Mouse (Mus musculus) lung, postnatal 14 days (tissue): ENCODE data around the gene Tcf12.
A peak's percentile ranks its signal among the peaks of the same experiment; 100 is the strongest.

Experiments
- DNase-seq: peaks from one replicate; pipeline ENCODE4 v3.0.0; 2021

The Tcf12 gene

DNA sequence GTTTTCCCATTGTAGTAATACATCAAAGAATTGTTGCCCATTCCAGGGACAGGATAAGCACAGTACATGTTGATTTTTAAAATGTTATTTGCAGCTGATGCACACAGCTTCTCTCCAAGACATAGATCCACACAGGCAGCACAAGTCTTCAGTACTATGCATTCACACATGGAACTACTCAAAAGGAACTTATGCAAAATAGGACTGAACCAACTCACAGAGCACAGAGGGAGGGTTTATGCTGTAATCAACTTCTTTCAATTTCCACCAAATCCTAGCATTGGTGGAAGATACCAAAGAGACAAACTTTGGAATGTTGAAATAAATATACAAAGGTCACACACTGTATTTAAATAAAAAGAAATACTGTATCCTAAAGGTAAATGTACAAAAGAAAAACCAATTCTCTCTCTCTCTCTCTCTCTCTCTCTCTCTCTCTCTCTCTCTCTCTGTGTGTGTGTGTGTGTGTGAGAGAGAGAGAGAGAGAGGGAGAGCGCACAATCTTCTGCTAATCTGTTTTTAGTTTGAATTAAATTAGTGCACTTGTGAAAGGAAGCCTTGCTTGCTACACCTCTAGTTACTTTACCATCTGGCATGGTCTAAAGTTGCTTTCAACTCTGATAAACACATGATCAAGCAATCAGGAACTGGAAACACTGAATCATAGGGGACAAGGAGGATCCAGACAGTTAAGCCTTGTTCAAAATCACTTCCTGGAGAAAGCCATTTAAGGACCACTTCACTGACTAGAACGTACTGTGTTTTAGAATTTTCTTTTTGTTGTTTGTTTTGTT, 215.5 kb downstream of the Tcf12 start:
- no peak for DNase-seq

DNA sequence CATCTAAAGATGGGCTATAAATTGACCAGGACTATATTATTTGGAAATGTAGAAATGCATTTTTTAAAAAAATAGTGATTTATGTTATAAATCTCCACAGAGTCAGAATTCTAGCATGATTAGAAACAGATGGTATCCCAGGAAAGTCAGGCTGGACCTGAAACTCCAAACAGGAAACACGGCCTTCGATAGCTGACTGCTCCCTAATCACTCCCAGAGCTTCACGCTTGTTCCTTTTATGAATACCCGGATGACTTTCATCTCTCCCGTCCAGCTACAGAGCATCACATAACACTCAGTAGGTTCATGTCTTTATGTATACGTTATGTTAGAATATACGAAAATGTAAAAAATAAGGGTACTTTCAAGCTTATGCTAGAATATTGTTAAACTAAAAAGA, 216.4 kb downstream of the Tcf12 start:
- no peak for DNase-seq

DNA sequence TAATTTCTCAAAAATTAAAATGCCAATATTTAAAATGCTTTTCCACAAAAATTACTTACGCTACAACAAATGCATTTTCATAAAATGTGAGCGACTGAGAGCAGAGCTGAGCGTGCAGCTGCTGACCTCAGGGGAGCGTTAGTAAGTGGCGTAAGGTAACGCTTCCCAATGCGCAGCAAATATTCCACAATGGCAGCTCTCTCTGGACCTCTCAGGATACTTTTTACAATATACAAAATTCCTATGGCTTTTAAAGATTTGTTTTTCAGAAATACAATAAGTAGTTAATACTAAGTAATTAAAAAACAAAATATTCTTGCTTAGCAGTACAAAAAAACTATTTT, 216.8 kb downstream of the Tcf12 start:
- DNase-seq: no peak

DNA sequence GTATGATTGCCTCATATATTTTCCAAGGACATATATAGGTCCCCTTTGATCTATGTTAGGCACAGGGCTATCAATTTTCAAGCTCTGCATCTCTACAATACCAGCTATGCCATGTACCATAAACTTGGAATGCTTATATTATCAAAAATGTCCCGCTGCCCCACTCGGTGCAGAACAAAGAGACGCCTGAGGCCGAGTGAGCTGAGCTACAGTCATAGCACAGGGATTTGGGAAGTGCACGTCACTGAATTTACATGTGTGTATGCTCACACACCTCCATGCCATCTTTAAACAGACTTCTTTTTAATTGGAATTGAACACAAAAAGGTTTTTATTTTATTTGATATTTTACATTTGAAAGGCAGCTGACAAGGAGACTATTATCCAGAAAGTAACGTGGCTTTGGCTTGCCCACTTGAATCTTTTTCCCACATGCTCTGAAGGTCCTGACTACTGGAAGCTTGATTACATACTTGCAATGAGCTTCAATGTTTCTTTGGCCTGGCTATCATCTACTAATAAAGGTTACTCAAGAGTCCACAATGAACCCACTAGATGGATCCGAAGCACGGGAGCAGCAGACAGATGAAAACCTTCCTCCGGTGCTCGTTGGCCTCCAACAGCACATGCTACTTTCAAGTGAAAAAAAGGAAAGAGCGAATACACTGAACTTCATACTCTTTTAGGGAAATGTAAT, 217.3 kb downstream of the Tcf12 start:
- DNase-seq: no peak

DNA sequence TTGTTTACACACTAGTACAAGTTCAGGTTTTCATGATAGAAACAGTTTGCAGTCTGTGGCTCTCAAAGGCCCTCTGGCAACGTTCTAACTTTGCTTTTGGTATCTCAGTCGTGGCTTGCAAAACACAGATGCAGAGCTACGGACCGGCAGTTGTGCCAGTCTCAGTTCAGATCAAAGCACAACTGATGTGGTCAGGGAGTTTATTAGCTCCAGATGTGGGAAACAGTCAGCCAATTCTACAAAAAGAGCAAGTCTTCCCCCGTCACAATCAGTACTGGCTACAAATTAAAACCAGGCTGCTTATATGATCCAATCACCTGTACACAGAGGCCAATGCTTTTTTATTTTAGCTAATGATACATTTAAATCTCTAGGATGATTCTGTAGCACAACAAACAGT, 223.2 kb downstream of the Tcf12 start:
- no peak for DNase-seq

DNA sequence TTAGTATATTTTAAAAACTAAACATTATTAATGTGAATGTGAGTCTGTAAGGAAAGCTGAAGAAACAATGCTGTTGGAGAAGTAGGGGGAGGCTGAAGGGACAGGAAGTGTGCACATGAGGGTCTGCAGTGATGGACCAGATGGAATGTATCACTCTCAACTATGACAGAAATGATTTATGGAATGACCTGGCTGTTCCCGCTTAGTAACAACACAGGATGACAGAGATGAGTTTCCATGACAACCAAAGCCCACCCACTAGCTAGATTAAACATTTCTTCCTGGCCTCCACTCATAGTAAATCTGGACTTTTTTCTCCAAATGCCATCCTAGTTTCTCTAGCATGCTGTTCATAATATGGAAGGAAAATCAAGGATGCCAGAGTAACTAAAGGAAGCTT, 231.0 kb downstream of the Tcf12 start:
- peak; percentile 17 for DNase-seq

DNA sequence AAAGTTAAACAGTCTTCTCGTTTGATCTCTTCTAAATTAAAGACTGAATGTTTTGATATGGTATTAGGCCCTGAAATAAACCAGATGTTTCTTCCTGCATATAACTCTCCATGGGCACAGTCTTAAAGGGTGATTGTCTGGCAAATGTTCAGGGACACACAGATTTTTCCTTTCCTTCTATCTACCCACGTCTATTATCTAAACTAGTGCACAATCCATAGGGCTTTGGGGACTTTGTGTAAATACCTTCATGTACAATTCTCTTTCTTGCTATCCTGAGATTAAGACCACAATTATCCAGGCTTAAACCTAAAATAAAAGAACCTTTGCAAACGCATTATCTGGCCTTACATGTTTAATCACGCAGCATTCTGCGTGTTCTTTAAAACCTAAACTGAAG, 231.7 kb downstream of the Tcf12 start:
- no peak for DNase-seq

DNA sequence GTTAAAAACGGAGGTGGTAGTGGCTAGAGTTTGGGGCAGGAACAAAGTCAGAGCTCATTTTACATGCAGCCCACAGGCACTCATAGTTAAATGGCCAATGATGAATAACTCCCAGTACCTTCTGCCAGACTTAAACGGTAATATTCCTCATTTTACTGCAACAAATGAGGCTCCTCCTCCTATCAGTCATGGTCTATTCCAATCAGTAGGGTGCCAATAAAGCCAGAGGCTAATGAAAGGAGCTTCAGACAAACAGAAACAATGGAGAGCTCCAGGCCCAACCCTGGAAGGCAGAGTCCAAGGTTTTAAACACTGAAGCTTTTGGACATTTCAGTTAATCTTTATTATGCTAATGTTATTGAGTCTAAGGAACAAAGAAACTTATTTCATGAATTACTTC, 232.3 kb downstream of the Tcf12 start:
- DNase-seq: no peak

DNA sequence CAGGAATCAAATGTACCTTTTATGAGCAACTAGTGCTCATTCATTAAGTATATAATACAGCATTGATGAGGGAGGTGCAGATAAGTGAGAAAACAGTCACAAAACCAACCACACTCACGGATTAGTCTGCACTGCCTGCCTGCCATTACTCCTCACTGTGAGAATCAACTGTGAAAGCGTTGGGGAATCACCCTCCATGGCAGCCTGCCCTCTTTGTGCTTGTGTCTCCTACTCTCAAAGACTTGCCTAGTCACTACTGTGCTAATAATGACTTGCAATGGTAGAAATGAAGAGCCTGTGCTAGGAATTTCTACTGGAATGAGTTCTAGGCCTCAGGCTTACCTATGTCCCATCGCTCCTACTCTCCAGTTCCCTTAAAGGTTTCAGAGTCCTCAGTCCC, 233.8 kb downstream of the Tcf12 start:
- DNase-seq: peak; percentile 15

DNA sequence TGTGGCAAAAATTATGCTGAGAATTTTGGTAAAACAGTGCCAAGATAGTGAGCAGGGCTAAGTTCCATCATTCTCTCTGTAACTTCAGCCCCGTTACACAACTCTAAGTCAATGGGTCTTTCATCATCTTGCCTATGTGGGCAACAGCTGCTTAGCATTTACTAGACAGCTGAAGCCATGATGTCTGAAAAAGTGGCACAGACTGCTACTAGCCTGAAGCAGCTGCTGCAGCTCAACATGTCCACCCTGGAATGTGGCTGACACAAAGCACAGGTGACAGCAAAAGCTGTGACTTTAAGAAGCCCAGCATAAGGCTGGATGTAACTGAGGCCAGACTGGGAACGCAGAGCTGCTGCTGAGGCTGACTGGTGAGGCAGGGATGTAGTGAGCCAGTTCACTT, 236.9 kb downstream of the Tcf12 start:
- DNase-seq: peak; percentile 45

DNA sequence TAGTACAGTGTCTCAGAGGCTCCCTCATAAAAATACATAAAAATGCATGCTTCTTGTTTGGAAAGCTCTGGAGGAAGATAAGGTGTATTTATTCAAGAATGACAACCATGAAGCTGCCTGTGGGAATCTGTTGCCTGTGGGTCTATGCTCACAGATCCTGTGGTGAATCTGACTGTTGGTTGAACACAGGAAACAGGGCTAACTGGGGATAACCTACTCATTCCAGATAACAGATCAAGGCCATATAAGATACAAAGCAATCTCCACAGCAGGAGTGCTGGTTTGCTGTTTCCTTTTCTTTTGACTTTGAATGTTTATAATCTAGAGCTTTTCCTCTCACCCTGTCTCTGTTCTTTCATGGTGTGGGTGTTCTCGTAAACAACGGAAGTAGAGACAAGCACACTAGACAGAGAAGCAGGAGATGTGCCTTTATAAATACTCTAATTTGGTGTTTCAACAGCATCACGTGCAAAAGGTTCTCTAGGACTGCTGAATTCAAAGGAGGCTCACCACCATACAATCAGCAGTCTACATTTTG, 237.6 kb downstream of the Tcf12 start:
- DNase-seq: no peak

DNA sequence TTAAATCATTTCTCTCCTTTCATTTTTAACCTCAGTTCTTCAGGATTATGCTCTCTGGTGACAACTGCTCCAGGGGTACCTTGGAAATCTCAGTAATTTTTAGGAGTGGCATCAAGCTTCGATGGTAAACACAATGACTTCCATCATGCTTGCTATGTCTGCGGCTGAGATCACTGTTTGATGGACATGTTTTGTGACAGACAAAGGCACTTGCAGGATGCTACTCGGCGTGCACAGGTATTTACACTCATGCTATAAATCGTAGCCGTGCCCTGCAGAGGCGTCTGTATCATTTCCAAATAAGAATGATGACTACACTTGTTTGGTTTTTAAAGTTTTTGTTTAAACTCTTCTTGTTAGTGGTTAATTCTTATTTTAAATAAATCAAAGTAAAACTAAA, 248.3 kb downstream of the Tcf12 start:
- DNase-seq: no peak

DNA sequence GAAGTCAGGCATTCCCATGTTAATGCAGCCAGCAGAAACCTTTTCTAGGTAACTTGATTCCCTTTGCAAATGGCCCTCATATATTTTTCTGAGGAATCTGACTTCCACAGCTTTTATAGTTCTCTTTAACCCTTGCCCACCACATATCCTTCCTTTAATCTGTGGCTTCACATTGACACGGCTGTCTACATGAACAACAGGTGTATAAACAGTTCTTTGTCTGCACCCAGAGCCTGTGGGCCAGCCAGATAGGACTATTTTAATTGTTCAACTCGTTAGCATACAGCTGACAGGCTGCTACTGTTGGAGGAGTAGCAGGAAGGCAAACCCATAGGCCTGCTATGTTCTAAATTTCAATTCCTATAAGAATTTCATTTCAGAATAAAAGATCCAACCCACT, 250.0 kb downstream of the Tcf12 start:
- no peak for DNase-seq

DNA sequence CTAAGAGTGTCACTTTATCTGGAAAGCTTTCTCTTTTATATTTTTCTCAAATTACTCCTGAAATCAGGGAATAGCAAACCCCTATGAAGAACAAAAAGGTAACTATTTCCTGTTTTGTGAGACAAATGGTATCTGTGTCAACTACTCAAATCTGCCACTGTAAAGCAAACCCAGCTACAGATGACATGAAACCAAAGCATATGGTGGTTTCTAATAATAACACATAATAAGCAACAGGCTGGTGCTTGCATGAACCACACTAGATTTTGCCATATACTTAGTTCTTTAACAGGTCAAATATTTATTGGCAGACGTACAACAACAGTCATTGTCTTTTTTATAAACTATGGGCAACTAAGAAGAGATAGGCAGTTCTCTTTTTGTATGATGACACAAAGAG, 253.7 kb downstream of the Tcf12 start:
- no peak for DNase-seq

DNA sequence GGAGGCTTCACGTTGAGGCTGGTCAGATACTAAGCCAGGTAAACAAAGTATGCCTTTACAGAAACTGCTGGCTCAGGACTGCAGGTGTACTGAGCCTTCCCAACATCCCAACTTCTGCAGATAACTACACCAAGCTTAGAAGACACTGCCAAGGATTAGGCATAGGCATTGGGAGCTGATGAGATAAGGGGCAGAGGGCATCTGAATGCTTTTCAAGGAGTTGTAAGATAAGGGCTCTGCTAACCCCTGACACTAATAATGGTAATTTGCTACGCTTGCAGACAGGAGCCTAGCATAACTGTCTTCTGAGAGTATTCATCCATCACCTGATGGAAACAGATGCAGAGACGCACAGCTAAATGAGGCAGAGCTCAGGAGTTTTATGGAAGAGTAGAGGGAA, 257.8 kb downstream of the Tcf12 start:
- DNase-seq: no peak

DNA sequence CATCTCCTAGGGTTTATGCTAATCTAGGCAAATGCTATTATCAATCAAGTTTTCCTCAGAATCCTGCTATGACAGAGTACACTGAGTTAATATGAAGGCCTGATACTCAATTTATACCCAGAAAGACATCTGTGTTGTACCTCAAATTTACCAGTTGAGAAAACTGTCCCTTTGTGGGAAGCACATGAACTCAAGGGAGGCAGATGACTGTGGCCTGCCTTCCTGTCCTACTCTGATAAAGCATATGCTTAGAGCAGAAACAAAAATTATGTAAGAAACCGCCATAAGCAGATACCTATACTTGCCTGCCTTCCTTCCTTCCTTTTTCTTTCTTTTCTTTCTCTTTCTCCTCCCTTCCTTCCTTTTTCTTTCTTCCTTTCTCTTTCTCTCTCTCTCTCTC, 261.4 kb downstream of the Tcf12 start:
- no peak for DNase-seq

DNA sequence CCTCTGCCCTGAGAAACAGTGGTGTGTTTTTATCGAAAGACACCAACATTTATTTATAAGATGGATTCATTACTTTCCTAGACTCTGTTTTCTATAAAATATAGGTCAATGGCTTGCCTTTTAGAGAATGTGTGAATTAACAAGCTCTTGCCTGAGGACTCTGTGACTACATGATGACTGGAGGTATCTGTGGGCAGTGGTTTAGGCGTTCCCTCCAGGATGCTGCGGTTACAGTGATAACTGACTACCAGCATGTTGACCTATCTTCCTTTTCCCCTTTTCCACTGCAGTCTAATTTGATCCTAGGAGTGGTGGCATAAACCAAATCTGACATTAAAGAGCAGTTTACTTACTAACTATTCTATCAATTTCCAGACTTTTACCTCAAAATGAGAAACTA, 263.3 kb downstream of the Tcf12 start:
- DNase-seq: no peak

DNA sequence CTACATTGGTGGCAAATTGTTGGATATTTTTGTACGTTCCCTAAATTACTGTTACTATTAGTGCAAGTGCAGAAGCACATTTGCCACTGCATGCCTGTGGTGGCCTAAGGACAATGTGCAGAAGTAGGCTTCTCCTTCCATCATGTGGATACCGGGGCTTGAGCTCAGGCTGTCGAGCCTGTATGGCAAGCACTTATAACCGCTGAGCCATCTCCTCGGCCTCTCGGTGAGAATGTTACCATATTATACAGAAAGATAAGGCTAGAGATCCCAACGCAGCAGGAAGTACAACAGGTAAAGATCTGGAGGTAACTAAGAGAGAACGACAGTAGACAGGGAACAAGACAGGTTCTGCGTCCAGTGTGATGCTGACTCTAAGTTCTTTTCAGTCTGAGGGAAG, 263.8 kb downstream of the Tcf12 start:
- no peak for DNase-seq

DNA sequence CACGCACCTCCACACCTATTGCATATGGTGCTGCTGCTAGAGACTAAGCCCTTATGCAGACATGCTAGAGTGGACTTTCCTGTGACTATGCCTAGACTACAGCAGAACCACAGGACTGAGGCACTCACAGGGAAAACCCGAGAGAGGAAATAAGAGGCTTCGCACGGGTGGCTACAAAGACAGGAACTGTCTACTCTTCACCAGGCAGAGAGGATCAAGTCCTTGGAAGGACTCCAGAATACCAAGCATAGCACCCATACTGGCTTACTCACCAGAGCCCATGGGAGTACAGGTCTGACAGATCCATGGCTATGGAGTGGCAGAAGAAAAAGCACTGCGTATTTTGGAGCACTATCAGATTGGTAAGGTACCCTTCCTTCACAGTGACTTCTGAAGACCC, 269.8 kb downstream of the Tcf12 start:
- no peak for DNase-seq

DNA sequence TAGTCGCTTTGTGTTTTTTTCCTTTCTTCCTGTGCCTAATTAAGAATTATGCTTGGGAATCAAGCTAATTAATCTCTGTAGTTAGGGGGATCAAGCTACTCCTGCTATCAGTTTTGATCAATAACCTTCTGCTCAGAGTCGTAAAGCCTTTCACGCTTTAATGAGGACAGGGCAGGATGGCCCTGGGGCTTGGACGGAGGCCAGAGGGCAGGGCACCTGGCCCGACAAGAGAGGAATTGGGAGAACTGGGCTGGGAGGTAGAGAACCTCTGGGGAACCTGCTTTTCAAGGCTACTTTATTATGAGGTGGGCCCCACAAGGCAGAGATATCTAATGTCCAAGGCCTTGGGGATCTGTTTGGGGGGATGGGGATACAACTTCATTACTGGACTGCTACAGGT, 274.3 kb downstream of the Tcf12 start:
- DNase-seq: no peak

DNA sequence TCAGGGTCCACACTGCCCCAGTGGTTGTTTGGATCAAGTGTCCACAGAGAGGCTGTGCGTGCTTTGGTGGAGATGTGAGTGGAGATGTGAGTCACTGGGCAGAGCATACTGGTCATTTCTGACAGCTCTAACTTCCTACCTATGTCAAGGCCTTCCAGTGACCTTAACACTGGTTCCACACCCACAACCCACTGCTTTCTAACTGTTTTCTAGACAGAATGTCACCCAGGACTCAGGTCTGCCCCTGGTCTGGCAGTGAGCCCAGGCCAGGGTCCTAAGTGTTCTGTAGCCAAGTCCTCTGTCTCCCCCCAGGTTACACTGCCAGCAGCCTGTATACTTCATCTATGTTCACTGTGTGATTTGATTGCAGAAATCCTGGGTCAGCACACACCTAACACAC, 275.3 kb downstream of the Tcf12 start:
- DNase-seq: no peak

DNA sequence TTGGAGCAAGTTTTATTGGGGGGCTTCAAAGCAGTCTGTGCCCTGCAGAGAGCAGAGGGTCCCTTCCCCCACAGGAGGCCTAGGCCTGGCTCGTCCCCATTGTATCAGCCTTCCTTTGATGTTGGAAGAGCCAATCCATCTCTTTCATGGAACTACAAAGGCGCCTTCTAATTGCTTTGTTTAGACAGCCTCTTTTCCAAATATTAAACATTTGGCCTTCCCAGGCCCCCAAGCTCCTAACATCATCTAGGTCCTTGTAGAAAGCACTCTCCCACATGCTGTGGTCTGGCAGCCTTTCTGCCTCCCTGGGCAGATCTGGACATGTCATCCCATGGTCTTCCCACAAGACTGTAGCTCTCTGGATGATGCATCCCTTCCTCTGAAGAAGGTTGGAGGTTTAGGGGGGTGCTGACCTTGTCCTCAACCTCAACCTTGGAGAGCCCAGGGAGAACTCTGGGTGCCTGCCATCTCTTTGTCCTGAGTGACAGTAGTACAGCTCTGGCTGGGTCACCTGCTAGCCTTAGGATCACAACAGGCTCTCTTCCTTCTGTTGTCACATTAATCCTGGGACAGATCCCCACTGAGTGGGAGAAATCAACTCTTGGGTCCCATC, 276.4 kb downstream of the Tcf12 start:
- no peak for DNase-seq

DNA sequence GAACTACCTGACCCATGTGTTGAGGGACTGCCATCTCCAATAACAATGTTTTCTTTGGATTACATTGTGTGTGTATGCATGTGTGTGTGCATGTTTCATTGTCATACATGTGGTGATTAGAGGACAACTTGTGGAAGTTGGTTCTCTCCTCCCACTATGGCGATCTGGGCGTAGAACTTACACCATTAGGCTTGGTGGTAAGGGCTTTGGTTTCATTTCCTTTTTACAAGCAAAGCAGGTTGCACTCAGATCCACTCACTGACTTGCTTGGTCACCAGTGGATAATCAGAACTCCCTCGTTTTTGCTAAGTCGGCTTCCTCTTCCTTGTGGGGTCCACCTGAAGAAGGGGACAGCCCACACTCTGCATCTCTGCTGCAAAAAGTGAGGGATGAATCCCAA, 277.0 kb downstream of the Tcf12 start:
- DNase-seq: no peak
